Mouse (Mus musculus): ENCODE data around the gene Plekhh1. TPM values are rescaled to one million over a fixed set of nuclear protein-coding genes. Genes with fewer than 3 reads are reported as not detected.

Plekhh1 gene
- total and polyA plus RNA-seq, 2 experiments from 2014 or later = 1.4 to 5.5 TPM

DNA sequence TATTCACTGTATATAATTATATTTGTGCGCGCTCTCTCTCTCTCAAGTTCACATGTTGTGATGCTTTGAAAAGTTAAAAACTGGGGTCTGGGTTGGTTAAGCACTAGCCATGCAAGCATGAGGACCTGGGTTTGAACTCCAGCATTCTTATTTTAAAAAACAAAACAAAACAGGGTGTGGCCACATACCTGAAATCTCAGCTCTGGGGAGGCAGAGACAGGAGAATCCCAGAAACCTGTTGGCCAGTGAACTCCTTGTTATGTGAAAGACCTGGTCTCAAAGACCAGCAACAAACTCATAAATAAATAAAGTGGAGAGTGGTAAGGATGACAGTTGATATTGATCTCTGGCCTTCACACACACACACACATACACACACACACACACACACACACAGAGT lies 5.4 kb downstream of the Plekhh1 start:
- TF ChIP-seq CTCF (IDR thresholded peaks at IDR 0.05; ENCODE audit: low read depth) = no peak
- ATAC-seq = no peak
- H3K27ac ChIP-seq = no peak overlapping the region
- H3K4me1 ChIP-seq (ENCODE audit: insufficient read depth, low read length) = no peaks in the 10 kb centered on the region
- no peaks in the 10 kb centered on the region for H3K27me3 ChIP-seq (ENCODE audit: insufficient read depth, low read length)
- 99% methylated on average over 2 of the region's 2 CpGs for WGBS
- H3K36me3 ChIP-seq (ENCODE audit: insufficient read depth, low read length) = no peaks in the 10 kb centered on the region
- H3K4me2 ChIP-seq (ENCODE audit: low read depth, low read length) = no peak overlapping the region
- no peak overlapping the region for H3K9ac ChIP-seq (replicated peaks; ENCODE audit: low read length)
- H3K4me3 ChIP-seq (ENCODE audit: low read length) = no peak overlapping the region
- DNase-seq (ENCODE audit: low spot score) = no peak
- H3K9me3 ChIP-seq (ENCODE audit: low read length) = no peaks in the 10 kb centered on the region

DNA sequence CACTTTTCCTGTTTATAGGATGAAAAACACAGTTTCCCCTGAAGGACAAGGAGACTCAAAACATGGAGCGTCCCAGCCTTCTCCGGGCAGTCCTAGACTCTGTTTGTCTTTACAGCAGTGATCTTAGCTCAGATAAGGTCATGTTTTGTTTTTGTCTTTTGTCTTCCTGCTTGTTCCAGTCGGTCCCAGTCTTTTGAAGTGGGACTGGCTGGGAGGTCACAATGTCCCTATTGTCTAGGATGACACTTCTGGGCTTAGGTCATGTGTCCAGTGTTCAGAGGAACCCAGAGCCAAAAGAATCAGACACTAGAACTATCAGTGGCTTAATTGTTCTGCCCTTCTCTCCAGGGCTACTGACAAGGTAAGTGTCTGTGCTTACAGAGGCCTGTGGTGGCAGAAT lies 6.4 kb downstream of the Plekhh1 start:
- 17% methylated on average over 3 of the region's 3 CpGs for WGBS
- no peaks in the 10 kb centered on the region for H3K36me3 ChIP-seq (ENCODE audit: insufficient read depth, low read length)
- no peak overlapping the region for H3K9ac ChIP-seq (replicated peaks; ENCODE audit: low read length)
- no peak overlapping the region for H3K4me3 ChIP-seq (ENCODE audit: low read length)
- H3K4me1 ChIP-seq (ENCODE audit: insufficient read depth, low read length) = no peaks in the 10 kb centered on the region
- no peaks in the 10 kb centered on the region for H3K9me3 ChIP-seq (ENCODE audit: low read length)
- no peak for ATAC-seq
- no peak for DNase-seq (ENCODE audit: low spot score)
- no peak overlapping the region for H3K4me2 ChIP-seq (ENCODE audit: low read depth, low read length)
- no peaks in the 10 kb centered on the region for H3K27me3 ChIP-seq (ENCODE audit: insufficient read depth, low read length)
- no peak for TF ChIP-seq CTCF (IDR thresholded peaks at IDR 0.05; ENCODE audit: low read depth)
- H3K27ac ChIP-seq = no peak overlapping the region

DNA sequence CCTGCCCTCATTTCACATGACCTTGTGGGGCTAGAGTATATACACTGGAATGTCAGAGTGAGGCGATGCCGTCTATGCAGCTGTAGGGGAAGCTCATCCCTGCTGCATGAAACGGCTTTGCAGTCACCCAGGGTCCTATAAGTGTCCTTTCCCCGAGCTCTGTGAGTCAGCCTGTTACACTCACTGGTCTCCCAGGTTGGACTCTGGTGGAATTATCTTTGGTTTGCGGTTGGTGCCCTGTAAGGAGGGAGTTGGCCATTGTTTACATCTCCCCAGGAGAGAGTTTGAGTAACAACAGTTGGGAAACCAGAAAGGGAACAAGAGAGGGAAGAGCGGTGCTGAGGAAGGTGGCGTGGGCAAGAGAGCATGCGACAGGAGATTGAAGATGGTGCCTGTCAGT lies 10.7 kb downstream of the Plekhh1 start:
- no peaks in the 10 kb centered on the region for H3K4me1 ChIP-seq (ENCODE audit: insufficient read depth, low read length)
- no peaks in the 10 kb centered on the region for H3K36me3 ChIP-seq (ENCODE audit: insufficient read depth, low read length)
- no peak overlapping the region for H3K9ac ChIP-seq (replicated peaks; ENCODE audit: low read length)
- H3K4me3 ChIP-seq (ENCODE audit: low read length) = no peak overlapping the region
- no peak for ATAC-seq
- no peak overlapping the region for H3K27ac ChIP-seq
- H3K9me3 ChIP-seq (ENCODE audit: low read length) = no peaks in the 10 kb centered on the region
- 74% methylated on average over 8 of the region's 8 CpGs for WGBS
- TF ChIP-seq CTCF (IDR thresholded peaks at IDR 0.05; ENCODE audit: low read depth) = no peak
- H3K4me2 ChIP-seq (ENCODE audit: low read depth, low read length) = no peak overlapping the region
- DNase-seq (ENCODE audit: low spot score) = no peak
- H3K27me3 ChIP-seq (ENCODE audit: insufficient read depth, low read length) = no peaks in the 10 kb centered on the region

DNA sequence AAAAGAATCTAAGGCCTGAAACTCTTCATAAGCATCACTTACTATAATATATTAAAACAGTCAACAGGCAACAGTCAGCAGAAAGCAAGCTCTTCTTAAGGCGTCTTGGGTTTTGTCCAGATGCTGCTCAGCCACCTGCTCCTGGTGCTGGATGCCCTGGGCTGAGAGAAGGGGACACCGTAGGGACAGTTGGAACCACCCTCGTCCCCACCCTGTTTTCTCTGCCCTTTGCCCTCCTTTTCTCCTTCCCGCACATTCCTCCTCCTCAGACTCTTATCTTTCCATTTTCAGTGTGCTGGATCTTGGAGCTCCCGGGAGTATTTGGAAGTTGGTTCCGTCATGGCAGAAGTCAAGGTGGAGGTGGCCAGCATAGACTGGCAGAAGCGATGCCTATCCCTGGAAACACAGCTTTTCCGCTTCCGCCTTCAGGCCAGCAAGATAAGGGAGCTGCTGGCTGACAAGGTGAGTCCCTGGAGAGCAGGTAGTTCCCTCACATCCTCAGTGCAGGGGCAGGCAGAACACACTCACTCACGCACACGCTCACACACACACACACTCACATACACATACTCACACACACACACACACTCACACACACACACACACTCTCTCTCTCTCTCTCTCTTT lies 11.4 kb downstream of the Plekhh1 start:
- 0 out of 2 replicates have a peak, but pooled peaks cover under 1% of the 10 kb centered on the region for H3K9me3 ChIP-seq (ENCODE audit: low read length)
- WGBS = 91% methylated on average over 11 of the region's 11 CpGs
- H3K27ac ChIP-seq = no peak overlapping the region
- no peaks in the 10 kb centered on the region for H3K27me3 ChIP-seq (ENCODE audit: insufficient read depth, low read length)
- H3K4me2 ChIP-seq (ENCODE audit: low read depth, low read length) = no peak overlapping the region
- TF ChIP-seq CTCF (IDR thresholded peaks at IDR 0.05; ENCODE audit: low read depth) = no peak
- DNase-seq (ENCODE audit: low spot score) (no peak), ATAC-seq (no peak)
- H3K4me3 ChIP-seq (ENCODE audit: low read length) = no peak overlapping the region
- H3K36me3 ChIP-seq (ENCODE audit: insufficient read depth, low read length) = no peaks in the 10 kb centered on the region
- H3K4me1 ChIP-seq (ENCODE audit: insufficient read depth, low read length) = no peaks in the 10 kb centered on the region
- H3K9ac ChIP-seq (replicated peaks; ENCODE audit: low read length) = no peak overlapping the region

DNA sequence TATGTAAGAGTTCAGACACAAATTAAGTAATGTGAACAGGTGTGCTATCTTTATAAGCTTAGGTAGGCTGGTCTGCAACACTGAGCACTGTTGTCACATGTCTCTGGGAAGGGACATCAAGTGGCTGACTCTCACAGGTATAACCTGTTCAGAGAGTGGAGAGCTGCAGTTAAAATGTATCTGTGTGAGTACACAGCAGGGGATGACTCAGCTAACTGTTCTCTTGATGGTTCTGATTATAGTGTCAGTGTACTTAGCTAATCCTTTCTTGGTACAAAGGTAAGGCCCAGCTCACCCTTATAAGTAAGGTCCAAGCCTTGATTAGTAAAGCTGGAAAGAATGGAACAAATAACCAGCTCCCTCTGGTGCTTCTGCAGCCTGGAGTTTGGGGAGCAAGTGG lies 12.5 kb downstream of the Plekhh1 start:
- H3K36me3 ChIP-seq (ENCODE audit: insufficient read depth, low read length) = no peaks in the 10 kb centered on the region
- H3K27ac ChIP-seq = no peak overlapping the region
- no peaks in the 10 kb centered on the region for H3K4me1 ChIP-seq (ENCODE audit: insufficient read depth, low read length)
- 0 out of 2 replicates have a peak, but pooled peaks cover 2% of the 10 kb centered on the region for H3K9me3 ChIP-seq (ENCODE audit: low read length)
- no peak overlapping the region for H3K4me3 ChIP-seq (ENCODE audit: low read length)
- no peak overlapping the region for H3K9ac ChIP-seq (replicated peaks; ENCODE audit: low read length)
- no peak for TF ChIP-seq CTCF (IDR thresholded peaks at IDR 0.05; ENCODE audit: low read depth)
- no peak overlapping the region for H3K4me2 ChIP-seq (ENCODE audit: low read depth, low read length)
- ATAC-seq = no peak
- DNase-seq (ENCODE audit: low spot score) = no peak
- no peaks in the 10 kb centered on the region for H3K27me3 ChIP-seq (ENCODE audit: insufficient read depth, low read length)

DNA sequence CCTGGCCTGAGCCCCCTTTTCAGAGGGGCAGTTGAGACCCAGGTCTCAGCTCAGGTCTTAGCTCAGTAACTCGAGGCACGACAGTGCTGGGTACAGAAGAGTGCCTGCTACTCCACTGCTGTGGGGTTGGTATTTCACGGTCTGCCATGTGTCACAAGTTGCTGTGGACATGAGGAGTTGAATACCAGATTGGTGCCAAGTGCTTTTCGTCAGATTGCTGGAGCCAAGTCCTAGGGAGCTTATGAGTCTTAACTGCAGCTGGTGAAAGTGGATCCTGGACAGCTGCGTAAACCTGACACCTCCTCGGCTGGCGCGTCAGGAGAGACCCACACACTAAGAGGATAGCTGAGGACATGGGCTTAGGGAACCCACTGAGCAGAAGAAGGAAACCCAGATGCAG lies 15.7 kb downstream of the Plekhh1 start:
- WGBS = 83% methylated on average over 8 of the region's 8 CpGs
- Histone ChIP-seq H3K9ac (replicated peaks; ENCODE audit: low read length) (no peak overlapping the region), H3K4me3 (ENCODE audit: low read length) (no peak overlapping the region), H3K27ac (no peak overlapping the region), H3K4me1 (ENCODE audit: insufficient read depth, low read length) (no peaks in the 10 kb centered on the region), H3K36me3 (ENCODE audit: insufficient read depth, low read length) (no peaks in the 10 kb centered on the region), H3K9me3 (ENCODE audit: low read length) (0 out of 2 replicates have a peak, but pooled peaks cover 2% of the 10 kb centered on the region), H3K27me3 (ENCODE audit: insufficient read depth, low read length) (no peaks in the 10 kb centered on the region), H3K4me2 (ENCODE audit: low read depth, low read length) (no peak overlapping the region)
- no peak for TF ChIP-seq CTCF (IDR thresholded peaks at IDR 0.05; ENCODE audit: low read depth)
- DNase-seq (ENCODE audit: low spot score) (no peak), ATAC-seq (no peak)

DNA sequence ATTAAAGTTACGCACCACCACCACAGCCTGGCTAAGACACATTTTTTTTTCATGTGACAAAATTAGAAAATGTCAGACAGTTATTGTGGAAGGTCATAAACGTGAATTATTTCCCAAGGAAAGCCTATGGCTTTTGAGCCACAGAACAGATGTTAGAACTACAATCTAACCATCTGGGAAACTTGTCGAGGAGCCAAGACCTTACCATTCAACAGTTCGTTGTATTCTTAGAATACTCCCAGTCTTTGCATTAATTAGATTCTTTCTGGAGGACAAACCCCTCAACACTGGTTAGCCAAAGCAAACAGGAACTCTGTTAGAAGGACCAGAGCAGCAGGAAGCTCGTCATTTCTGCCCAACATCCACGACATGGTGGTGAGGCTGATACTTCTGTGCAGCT lies 17.2 kb downstream of the Plekhh1 start:
- WGBS = 60% methylated on average over 6 of the region's 6 CpGs
- Histone ChIP-seq H3K4me3 (ENCODE audit: low read length) (no peak overlapping the region), H3K36me3 (ENCODE audit: insufficient read depth, low read length) (no peaks in the 10 kb centered on the region), H3K9me3 (ENCODE audit: low read length) (0 out of 2 replicates have a peak, but pooled peaks cover 2% of the 10 kb centered on the region), H3K27me3 (ENCODE audit: insufficient read depth, low read length) (no peaks in the 10 kb centered on the region), H3K9ac (replicated peaks; ENCODE audit: low read length) (no peak overlapping the region), H3K4me2 (ENCODE audit: low read depth, low read length) (no peak overlapping the region), H3K27ac (no peak overlapping the region), H3K4me1 (ENCODE audit: insufficient read depth, low read length) (no peaks in the 10 kb centered on the region)
- DNase-seq (ENCODE audit: low spot score) = no peak
- TF ChIP-seq CTCF (IDR thresholded peaks at IDR 0.05; ENCODE audit: low read depth) = no peak
- ATAC-seq = no peak
